Mouse (Mus musculus): ENCODE measurements around the gene Gucy1a1.

- TF ChIP-seq CTCF (conservative IDR thresholded peaks at IDR 0.05; ENCODE audit: low read length) (no peak), NANOG (IDR thresholded peaks at IDR 0.05; ENCODE audit: borderline replicate concordance, low read length) (no peak), POU5F1 (IDR thresholded peaks at IDR 0.05; ENCODE audit: borderline replicate concordance, low read length) (no peak)
These were observed 35.9 kb upstream of the Gucy1a1 start for GRCm38 (mm10) chr3:82181500-82181899.

All from E14TG2a.4 (cell line).